Mouse (Mus musculus) intestine, embryonic 16.5 days (tissue): ENCODE results near the gene Atp1a4. TPM values are rescaled to one million over a fixed set of nuclear protein-coding genes. Genes with fewer than 3 reads are reported as not detected.
"Not testable (repeated sequence)": the region's sequence is repeated elsewhere in the genome, so short reads cannot be mapped to it uniquely, and the experiment has no call there.

Experiments used
- ATAC-seq: fragments of 200-750 bp; cut with Nextera tagmentation; 2 replicates; pipeline ENCODE4 v1.8.0; 2017; ENCODE audit warnings: moderate TSS enrichment, moderate library complexity
- H3K27ac ChIP-seq: fragments of 300-500 bp; sonication (generic); 2 replicates; pipeline ENCODE4 v1.5.1; 2014; ENCODE audit warnings: mild to moderate bottlenecking, low read length
- H3K27me3 ChIP-seq: fragments of 300-500 bp; sonication (generic); replicated peaks from 2 replicates; pipeline ENCODE4 v1.6.1; 2014; ENCODE audit warnings: low read length, control low read depth, mixed read lengths; ENCODE audit not compliant: control insufficient read depth, insufficient read depth
- H3K36me3 ChIP-seq: fragments of 300-500 bp; sonication (generic); 2 replicates; pipeline ENCODE4 v1.6.1; 2014; ENCODE audit warnings: low read length, control low read depth; ENCODE audit not compliant: control insufficient read depth, insufficient read depth
- H3K4me1 ChIP-seq: fragments of 300-500 bp; sonication (generic); 2 replicates; pipeline ENCODE4 v1.6.1; 2014; ENCODE audit warnings: low read length, control low read depth, mixed read lengths; ENCODE audit not compliant: control insufficient read depth, insufficient read depth
- H3K4me2 ChIP-seq: fragments of 300-500 bp; sonication (generic); 2 replicates; pipeline ENCODE4 v1.6.1; 2014; ENCODE audit warnings: low read depth, low read length, control low read depth
- H3K4me3 ChIP-seq: fragments of 300-500 bp; sonication (generic); 2 replicates; pipeline ENCODE4 v1.5.1; 2014; ENCODE audit warnings: mild to moderate bottlenecking, low read length
- H3K9ac ChIP-seq: fragments of 300-500 bp; sonication (generic); 2 replicates; pipeline ENCODE4 v1.6.1; 2014; ENCODE audit warnings: low read depth, low read length
- H3K9me3 ChIP-seq: fragments of 300-500 bp; sonication (generic); 2 replicates; pipeline ENCODE4 v1.6.1; 2016; ENCODE audit warnings: low read length, control low read depth; ENCODE audit not compliant: control insufficient read depth
- WGBS: fragments of 180-500 bp; shearing (Covaris S2); extraction: QIAGEN DNeasy Blood & Tissue Kit; methylation state at CpG from one replicate; pipeline ENCODE4 v1.1.7; 2014; 5-methylcytosine and 5-hydroxymethylcytosine counted together
- polyA plus RNA-seq: library from polyadenylated mRNA; unstranded; fragments of >200 nt; fragmentation: Nextera tagmentation; extraction: Ambion mirVana; gene quantifications from 2 replicates; pipeline ENCODE4 v1.2.1, GENCODE M21; 2015

Gene Atp1a4
- polyA plus RNA-seq, 1 experiment from 2014 or later, result not detected

DNA sequence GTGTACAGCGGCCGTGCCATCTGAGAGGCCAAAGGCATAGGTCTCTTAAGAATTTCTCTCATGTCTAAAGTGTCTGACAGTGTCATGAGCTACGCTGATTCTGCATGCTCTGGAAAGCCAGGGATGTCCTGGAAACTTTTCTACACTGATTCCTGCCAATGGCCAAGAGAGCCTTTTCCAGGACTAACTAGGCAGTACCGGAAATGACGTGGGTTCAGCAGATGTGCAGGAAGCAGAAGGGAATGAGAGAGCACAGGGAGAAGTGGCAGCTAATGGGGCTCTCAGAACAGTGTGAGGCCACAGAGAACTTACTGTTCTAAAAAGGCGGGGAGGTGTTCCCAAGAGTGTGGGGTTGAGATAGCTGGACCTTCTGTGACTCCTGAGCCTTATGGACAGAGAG lies 15.2 kb upstream of the Atp1a4 start:
- Histone ChIP-seq H3K27me3 (no peaks in the 10 kb centered on the region), H3K4me2 (no peak overlapping the region), H3K9ac (no peak overlapping the region), H3K27ac (no peak overlapping the region), H3K36me3 (no peaks in the 10 kb centered on the region), H3K4me1 (peaks cover 5% of the 10 kb centered on the region; the same call in 1 of the 2 replicates), H3K4me3 (no peak overlapping the region), H3K9me3 (no peaks in the 10 kb centered on the region)
- 80% methylated on average over 6 of the region's 6 CpGs for WGBS
- ATAC-seq, result no peak

DNA sequence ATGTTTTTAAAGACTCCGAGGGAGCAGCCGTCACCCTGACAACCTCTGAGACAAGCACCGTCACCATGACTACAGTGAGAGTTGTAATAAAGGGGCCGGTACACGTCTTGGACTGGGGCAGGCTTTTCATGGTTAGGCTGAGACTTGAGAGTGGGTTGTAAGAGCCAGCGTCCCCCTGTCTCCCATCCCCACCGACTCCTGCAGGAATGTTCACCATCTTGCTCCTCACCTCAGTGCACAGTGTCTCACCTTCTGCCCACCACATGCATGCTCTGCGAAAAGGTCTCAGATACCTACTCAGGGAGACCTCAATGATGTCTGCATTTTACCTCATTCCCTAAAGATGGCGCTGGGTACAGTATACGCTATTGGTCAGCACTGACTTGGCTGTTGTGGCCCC lies 13.6 kb upstream of the Atp1a4 start:
- no peak for ATAC-seq
- H3K27ac ChIP-seq, result no peak overlapping the region
- no peak overlapping the region for H3K4me2 ChIP-seq
- H3K4me1 ChIP-seq, result peaks cover 5% of the 10 kb centered on the region; the same call in 1 of the 2 replicates
- no peaks in the 10 kb centered on the region for H3K36me3 ChIP-seq
- H3K27me3 ChIP-seq, result no peaks in the 10 kb centered on the region
- no peak overlapping the region for H3K4me3 ChIP-seq
- 60% methylated on average over 10 of the region's 10 CpGs for WGBS
- no peaks in the 10 kb centered on the region for H3K9me3 ChIP-seq
- no peak overlapping the region for H3K9ac ChIP-seq

DNA sequence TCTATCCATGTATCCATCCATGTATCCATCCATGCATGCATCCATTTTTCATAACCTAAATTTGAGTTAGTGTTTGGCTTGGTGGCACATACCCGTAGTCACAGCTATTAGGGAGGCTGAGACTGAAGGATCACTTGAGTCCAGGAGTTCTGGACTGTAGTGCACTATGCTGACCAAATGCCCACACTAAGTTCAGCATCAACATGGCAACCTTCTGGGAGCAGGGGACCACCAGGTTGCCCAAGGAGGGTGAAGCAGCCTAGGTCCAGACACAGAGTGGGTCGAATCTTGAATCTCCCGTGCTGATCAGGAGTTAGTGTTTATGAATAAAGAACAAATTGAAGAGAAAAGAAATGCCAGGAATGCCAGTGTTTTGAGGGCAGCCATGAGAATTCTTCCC lies 13.0 kb upstream of the Atp1a4 start:
- Histone ChIP-seq H3K9ac (no peak overlapping the region), H3K9me3 (no peaks in the 10 kb centered on the region), H3K27me3 (no peaks in the 10 kb centered on the region), H3K27ac (no peak overlapping the region), H3K36me3 (no peaks in the 10 kb centered on the region), H3K4me1 (peaks cover 5% of the 10 kb centered on the region; the same call in 1 of the 2 replicates), H3K4me3 (no peak overlapping the region), H3K4me2 (no peak overlapping the region)
- ATAC-seq, result no peak
- 76% methylated on average over 3 of the region's 3 CpGs for WGBS

DNA sequence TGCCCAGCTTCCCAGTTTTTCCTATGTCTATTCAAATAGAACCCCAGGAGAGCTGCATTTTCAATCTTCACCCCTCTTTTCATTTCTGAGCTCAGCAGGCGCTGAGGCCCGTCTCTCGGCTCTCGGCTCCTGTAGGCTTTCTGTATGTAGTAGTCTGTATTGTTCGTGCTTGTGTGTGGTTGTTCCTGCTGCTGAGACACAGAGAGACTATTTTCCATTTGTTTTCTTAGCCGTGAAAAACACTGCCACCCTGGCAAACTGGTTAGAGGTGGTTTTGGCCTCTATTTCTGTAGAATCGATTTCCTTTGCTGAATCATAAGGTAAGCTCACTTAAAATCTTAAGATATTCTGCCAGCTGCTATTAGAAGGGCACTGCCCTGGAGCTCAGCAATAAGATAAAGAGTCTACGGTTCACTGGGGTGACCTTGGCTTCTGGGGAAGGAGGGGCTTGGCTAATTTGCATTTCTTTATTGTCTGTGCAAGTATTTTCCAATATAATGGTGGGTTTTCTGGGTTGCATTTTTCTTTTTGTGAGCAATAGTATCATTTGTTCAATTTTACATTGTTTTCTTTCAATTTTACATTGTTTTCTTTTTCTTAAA lies 3.4 kb upstream of the Atp1a4 start, which contains the start of gene Igsf8:
Igsf8 (plus strand) TSS at position 165 of the 602 bp plus-strand sequence.
- Histone ChIP-seq H3K27ac (no peak within 1 kb of the TSS), H3K9me3 (no peaks in the 10 kb centered on the region), H3K4me1 (no peaks in the 10 kb centered on the region), H3K9ac (no peak within 1 kb of the TSS), H3K4me2 (no peak within 1 kb of the TSS), H3K4me3 (no peak within 1 kb of the TSS), H3K36me3 (no peaks in the 10 kb centered on the region), H3K27me3 (no peaks in the 10 kb centered on the region)
- 61% methylated on average over 8 of the region's 8 CpGs for WGBS
- no peak for ATAC-seq

DNA sequence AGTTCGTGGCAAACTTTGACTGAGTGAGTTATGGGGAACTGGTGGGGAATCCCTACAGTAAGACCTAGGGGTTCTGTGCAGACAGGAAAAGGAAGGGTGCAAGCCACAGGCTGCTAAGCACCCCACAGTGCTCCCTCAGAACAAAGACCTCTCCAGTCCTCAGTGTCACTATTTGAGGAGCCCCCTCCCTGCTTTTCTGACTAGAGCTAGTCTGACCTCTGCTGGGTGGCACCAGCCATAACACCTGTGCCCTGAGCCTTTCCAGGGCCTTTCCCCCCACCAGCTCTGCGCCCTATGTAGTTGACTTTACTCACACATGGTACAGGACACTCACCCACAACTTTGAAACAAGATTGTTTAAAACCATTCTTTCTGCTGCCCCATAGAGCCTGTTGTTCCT lies 10.5 kb downstream of the Atp1a4 start:
- Histone ChIP-seq H3K9me3 (no peaks in the 10 kb centered on the region), H3K4me2 (no peak overlapping the region), H3K27ac (no peak overlapping the region), H3K36me3 (no peaks in the 10 kb centered on the region), H3K27me3 (peaks cover 5% of the 10 kb centered on the region; the same call in 1 of the 2 replicates), H3K4me1 (no peaks in the 10 kb centered on the region), H3K9ac (no peak overlapping the region), H3K4me3 (no peak overlapping the region)
- ATAC-seq, result no peak
- WGBS, result 51% methylated on average over 2 of the region's 2 CpGs

DNA sequence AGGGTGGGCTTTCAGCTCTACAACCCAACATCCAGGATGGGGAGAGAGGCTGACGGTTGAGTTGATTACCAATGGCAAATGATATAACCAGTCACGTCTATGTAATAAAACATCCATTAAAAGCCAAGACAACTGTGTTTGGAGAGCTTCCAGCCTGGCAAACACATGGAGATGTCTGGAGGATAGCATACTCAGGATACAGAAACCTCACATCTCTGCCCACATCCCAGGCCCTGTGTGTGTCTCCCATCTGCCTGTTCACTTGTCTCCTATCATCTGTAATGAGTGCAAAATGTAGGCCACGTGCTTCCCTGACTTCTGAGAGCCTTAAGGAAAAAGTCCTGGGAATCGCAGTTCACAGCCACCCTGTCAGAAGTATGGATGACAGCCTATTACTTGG lies 11.0 kb downstream of the Atp1a4 start:
- Histone ChIP-seq H3K36me3 (no peaks in the 10 kb centered on the region), H3K4me2 (no peak overlapping the region), H3K9me3 (no peaks in the 10 kb centered on the region), H3K9ac (no peak overlapping the region), H3K27me3 (peaks cover 5% of the 10 kb centered on the region; the same call in 1 of the 2 replicates), H3K4me1 (no peaks in the 10 kb centered on the region), H3K27ac (no peak overlapping the region), H3K4me3 (no peak overlapping the region)
- no peak for ATAC-seq
- 69% methylated on average over 4 of the region's 4 CpGs for WGBS

DNA sequence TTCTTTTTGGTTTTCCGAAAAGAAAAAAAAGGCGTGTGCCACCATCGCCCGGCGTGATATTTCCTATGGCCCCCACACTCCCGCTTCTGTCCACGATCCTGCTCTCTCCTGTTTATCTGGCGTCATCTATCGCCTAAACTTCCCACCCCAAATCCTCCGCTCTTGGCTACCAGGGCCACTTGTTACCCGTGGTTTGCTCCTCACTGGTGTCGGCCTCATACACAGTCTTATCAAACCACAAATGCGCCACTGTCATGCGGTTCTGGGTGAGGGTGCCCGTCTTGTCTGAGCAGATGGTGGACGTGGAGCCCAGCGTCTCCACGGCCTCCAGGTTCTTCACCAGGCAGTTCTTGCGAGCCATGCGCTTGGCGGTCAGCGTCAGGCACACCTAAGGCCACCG lies 13.6 kb downstream of the Atp1a4 start:
- not testable (repeated sequence) for H3K4me1 ChIP-seq, H3K36me3 ChIP-seq, ATAC-seq, H3K27me3 ChIP-seq, H3K4me3 ChIP-seq, H3K27ac ChIP-seq, H3K9ac ChIP-seq, H3K4me2 ChIP-seq, H3K9me3 ChIP-seq
- 42% methylated on average over 23 of the region's 23 CpGs for WGBS

DNA sequence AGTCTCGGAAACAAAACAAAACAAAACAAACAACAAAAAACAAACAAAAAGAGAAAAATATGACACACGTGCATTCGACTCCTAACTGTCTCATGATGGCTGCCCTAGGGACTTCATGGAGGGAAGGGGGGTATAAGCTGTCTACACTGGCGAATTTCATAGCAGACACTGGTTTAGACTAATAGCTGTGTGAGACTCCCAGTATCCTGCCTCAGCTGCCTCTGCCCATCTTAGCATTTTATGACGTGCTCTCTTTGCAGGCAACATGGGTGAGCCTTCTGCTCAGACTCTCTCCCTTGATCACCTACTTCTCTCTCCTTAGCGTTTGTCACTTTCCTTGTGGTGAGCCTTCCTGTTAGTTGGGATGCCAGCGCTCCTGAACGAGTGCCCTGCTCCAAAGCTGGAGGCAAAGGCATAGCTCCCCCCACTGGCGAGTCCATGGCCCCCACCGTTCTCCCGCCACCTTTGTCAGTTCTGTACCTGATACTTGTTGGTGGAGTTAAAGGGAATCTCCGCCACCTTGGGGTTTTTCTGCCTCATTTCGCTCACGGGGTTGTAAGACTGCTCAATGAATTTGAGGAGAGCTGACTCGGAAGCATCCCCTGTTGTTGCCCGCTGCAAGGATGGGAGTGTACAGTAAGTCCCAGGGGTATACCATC lies 14.5 kb downstream of the Atp1a4 start:
- Histone ChIP-seq H3K36me3 (no peaks in the 10 kb centered on the region), H3K4me2 (no peak overlapping the region; the same call in 1 of the 2 replicates), H3K4me1 (no peaks in the 10 kb centered on the region), H3K9ac (no peak overlapping the region), H3K27me3 (peaks cover 5% of the 10 kb centered on the region; the same call in 1 of the 2 replicates), H3K4me3 (no peak overlapping the region), H3K9me3 (no peaks in the 10 kb centered on the region), H3K27ac (no peak overlapping the region)
- ATAC-seq, result no peak
- WGBS, result 28% methylated on average over 16 of the region's 16 CpGs

DNA sequence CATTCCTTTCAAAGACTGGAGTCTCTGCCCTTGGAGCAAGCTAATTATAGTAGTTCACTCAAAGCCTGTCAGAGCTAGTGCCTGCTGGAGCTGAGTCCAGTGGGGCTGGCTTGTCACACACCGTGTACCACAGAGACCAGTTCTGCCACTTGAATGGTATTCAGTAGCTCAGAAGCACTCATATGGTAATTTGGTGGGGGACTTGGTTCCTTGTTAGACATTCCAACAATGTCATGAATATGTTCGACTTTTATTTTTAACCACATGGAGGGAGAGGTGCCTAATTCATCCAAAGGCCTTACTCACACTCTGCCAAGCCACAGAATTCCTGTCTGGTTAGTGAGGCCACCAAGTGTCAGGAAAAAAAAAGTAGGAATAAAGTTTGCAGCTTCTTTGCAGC lies 15.8 kb downstream of the Atp1a4 start:
- no peak overlapping the region for H3K4me3 ChIP-seq
- peaks cover 5% of the 10 kb centered on the region; the same call in 1 of the 2 replicates for H3K27me3 ChIP-seq
- H3K9me3 ChIP-seq, result no peaks in the 10 kb centered on the region
- H3K27ac ChIP-seq, result no peak overlapping the region
- H3K4me2 ChIP-seq, result no peak overlapping the region
- H3K9ac ChIP-seq, result no peak overlapping the region
- no peak for ATAC-seq
- H3K36me3 ChIP-seq, result no peaks in the 10 kb centered on the region
- no peaks in the 10 kb centered on the region for H3K4me1 ChIP-seq
- 50% methylated on average over 2 of the region's 2 CpGs for WGBS
